Mouse (Mus musculus): ENCODE results near the gene Fads2. TPM values are rescaled to one million over a fixed set of nuclear protein-coding genes. Genes with fewer than 3 reads are reported as not detected.

Gene Fads2
- total RNA-seq, 1 experiment = 41.5 TPM

- no peak overlapping the region for H3K9ac ChIP-seq (ENCODE audit: insufficient read depth, low read depth, low read length, poor library complexity, severe bottlenecking)
- no peak overlapping the region for H3K4me3 ChIP-seq (ENCODE audit: insufficient read depth in 1 of 2, low read depth in 1 of 2, low read length in 2 of 2, poor library complexity in 1 of 2, severe bottlenecking in 1 of 2)
- H3K27ac ChIP-seq (ENCODE audit: insufficient read depth, low read depth, low read length, poor library complexity, severe bottlenecking) = no peak overlapping the region
- DNase-seq (ENCODE audit: low read depth, low spot score) = no peak
- H3K36me3 ChIP-seq (ENCODE audit: control insufficient read depth, insufficient read depth, low read length, poor library complexity, severe bottlenecking) = no peaks in the 10 kb centered on the region
- in situ Hi-C loops (cut with MboI; ENCODE audit: low sequenced_read_pairs in 2 of 2, unreplicated experiment in 2 of 2) = loop anchor here in 1 of 2 experiments (5.0 kb wide), 1 partner anchor 35 kb away; the partner anchor contains the start of genes Best1 and Rab3il1
- TF ChIP-seq ZC3H11A (IDR thresholded peaks at IDR 0.05; ENCODE audit: borderline replicate concordance, low read depth, low read length) = no peak
- TF ChIP-seq MAFK (IDR thresholded peaks at IDR 0.05; ENCODE audit: insufficient read depth, low read depth, low read length) = no peak
- TF ChIP-seq HCFC1 (IDR thresholded peaks at IDR 0.05; ENCODE audit: borderline replicate concordance, insufficient read depth, low read length) = no peak
- TF ChIP-seq CHD2 (IDR thresholded peaks at IDR 0.05; ENCODE audit: low read depth, low read length) = no peak
- no peak for TF ChIP-seq ZNF384 (IDR thresholded peaks at IDR 0.05; ENCODE audit: low read depth, low read length)
- no peaks in the 10 kb centered on the region; a peak in 1 of 4 replicates for H3K4me1 ChIP-seq (ENCODE audit: control insufficient read depth in 2 of 2, insufficient read depth in 2 of 2, low read length in 2 of 2, poor library complexity in 1 of 2)
- H3K9me3 ChIP-seq (ENCODE audit: control insufficient read depth, insufficient read depth, low read depth, low read length) = no peaks in the 10 kb centered on the region
Observed at GRCm38 (mm10) chr19:10037534-10037933, 64.0 kb downstream of the Fads2 start.

- no peaks in the 10 kb centered on the region for H3K4me1 ChIP-seq (ENCODE audit: control insufficient read depth in 2 of 2, insufficient read depth in 2 of 2, low read length in 2 of 2, poor library complexity in 1 of 2)
- H3K27ac ChIP-seq (ENCODE audit: insufficient read depth, low read depth, low read length, poor library complexity, severe bottlenecking) = no peak overlapping the region
- H3K4me3 ChIP-seq (ENCODE audit: insufficient read depth in 1 of 2, low read depth in 1 of 2, low read length in 2 of 2, poor library complexity in 1 of 2, severe bottlenecking in 1 of 2) = no peak overlapping the region
- no peak overlapping the region for H3K9ac ChIP-seq (ENCODE audit: insufficient read depth, low read depth, low read length, poor library complexity, severe bottlenecking)
- no peaks in the 10 kb centered on the region for H3K36me3 ChIP-seq (ENCODE audit: control insufficient read depth, insufficient read depth, low read length, poor library complexity, severe bottlenecking)
- in situ Hi-C loops (cut with MboI; ENCODE audit: low sequenced_read_pairs in 2 of 2, unreplicated experiment in 2 of 2) = loop anchor here in 1 of 2 experiments (5.0 kb wide), 2 partner anchors 33 to 113 kb away; partner anchors contain the start of genes Best1 and Rab3il1
- peak; percentile 89; the same call in 1 of the 2 replicates for TF ChIP-seq ZC3H11A (IDR thresholded peaks at IDR 0.05; ENCODE audit: borderline replicate concordance, low read depth, low read length)
- no peak for TF ChIP-seq MAFK (IDR thresholded peaks at IDR 0.05; ENCODE audit: insufficient read depth, low read depth, low read length)
- H3K9me3 ChIP-seq (ENCODE audit: control insufficient read depth, insufficient read depth, low read depth, low read length) = no peaks in the 10 kb centered on the region
- peak; percentile 77 for DNase-seq (ENCODE audit: low read depth, low spot score)
Observed at GRCm38 (mm10) chr19:10034785-10035447, 66.6 kb downstream of the Fads2 start.

DNA sequence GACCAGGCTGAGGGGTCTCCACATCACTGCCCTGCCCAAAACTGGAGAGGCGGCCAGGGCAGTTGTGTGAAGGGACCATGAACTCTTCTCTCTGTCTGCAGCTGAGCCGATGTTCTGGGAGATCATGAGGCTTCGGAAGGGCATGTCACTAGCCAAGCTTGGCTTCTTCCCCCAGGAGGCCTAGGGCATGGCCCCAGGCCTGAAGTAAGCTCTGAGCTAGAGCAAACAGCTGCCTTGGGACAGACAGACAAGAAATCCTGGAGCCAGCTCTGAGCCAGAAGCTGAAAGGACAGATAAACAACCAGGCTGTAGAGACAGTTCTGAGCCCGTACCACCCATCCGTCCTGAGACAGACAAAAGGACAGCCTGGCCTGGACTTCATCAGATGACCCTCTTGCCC lies 67.2 kb downstream of the Fads2 start:
- in situ Hi-C loops (cut with MboI; ENCODE audit: low sequenced_read_pairs in 2 of 2, unreplicated experiment in 2 of 2) = loop anchor here in 1 of 2 experiments (5.0 kb wide), 1 partner anchor 112 kb away; no protein-coding TSS in a partner anchor
- Histone ChIP-seq H3K4me1 (ENCODE audit: control insufficient read depth in 2 of 2, insufficient read depth in 2 of 2, low read length in 2 of 2, poor library complexity in 1 of 2) (no peaks in the 10 kb centered on the region), H3K9me3 (ENCODE audit: control insufficient read depth, insufficient read depth, low read depth, low read length) (no peaks in the 10 kb centered on the region), H3K27ac (ENCODE audit: insufficient read depth, low read depth, low read length, poor library complexity, severe bottlenecking) (no peak overlapping the region), H3K36me3 (ENCODE audit: control insufficient read depth, insufficient read depth, low read length, poor library complexity, severe bottlenecking) (no peaks in the 10 kb centered on the region), H3K9ac (ENCODE audit: insufficient read depth, low read depth, low read length, poor library complexity, severe bottlenecking) (no peak overlapping the region), H3K4me3 (ENCODE audit: insufficient read depth in 1 of 2, low read depth in 1 of 2, low read length in 2 of 2, poor library complexity in 1 of 2, severe bottlenecking in 1 of 2) (no peak overlapping the region)
- TF ChIP-seq HCFC1 (IDR thresholded peaks at IDR 0.05; ENCODE audit: borderline replicate concordance, insufficient read depth, low read length) = no peak
- TF ChIP-seq ZNF384 (IDR thresholded peaks at IDR 0.05; ENCODE audit: low read depth, low read length) = no peak
- no peak for TF ChIP-seq CHD2 (IDR thresholded peaks at IDR 0.05; ENCODE audit: low read depth, low read length)
- no peak for TF ChIP-seq ZC3H11A (IDR thresholded peaks at IDR 0.05; ENCODE audit: borderline replicate concordance, low read depth, low read length)
- no peak for TF ChIP-seq MAFK (IDR thresholded peaks at IDR 0.05; ENCODE audit: insufficient read depth, low read depth, low read length)
- no peak for DNase-seq (ENCODE audit: low read depth, low spot score)

DNA sequence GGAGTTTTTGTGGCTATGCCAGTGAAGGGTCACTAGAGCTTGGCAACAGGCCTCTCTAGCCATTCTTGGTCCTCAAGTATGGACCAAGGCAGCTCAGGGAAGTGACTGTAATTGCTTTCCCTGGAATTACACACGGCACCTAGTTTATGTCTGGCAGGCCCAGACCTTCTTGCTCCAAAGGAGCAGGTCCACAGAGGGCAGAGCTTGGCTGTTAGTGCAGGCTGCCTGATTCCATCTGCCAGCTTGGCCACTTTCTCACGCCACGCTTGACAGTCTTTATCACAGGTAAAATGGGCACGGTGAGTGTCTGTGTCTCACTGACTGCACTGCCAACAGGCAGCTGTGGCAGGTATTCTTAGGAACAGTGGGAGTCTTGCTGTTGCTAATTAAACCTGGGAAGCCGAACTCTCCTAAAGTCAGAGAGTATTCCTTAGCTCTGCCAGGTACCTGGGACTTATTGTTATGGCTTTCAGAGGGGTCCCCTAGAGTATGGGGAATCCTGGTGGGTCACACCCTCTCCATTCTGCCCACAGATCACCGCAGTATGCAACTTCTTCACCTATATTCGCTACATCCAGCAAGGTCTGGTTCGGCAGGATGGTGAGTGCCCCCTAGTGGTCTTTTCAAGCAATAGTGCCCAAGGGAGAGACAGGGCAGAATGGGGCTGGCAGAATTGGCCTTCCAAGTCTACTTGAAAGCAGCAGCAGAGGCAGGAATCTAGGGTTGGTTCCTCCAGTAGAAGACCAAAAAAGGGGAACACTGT lies 68.2 kb downstream of the Fads2 start:
- no peaks in the 10 kb centered on the region for H3K4me1 ChIP-seq (ENCODE audit: control insufficient read depth in 2 of 2, insufficient read depth in 2 of 2, low read length in 2 of 2, poor library complexity in 1 of 2)
- TF ChIP-seq ZC3H11A (IDR thresholded peaks at IDR 0.05; ENCODE audit: borderline replicate concordance, low read depth, low read length) (peak; percentile 10; the same call in 1 of the 2 replicates), ZNF384 (IDR thresholded peaks at IDR 0.05; ENCODE audit: low read depth, low read length) (no peak)
- H3K9ac ChIP-seq (ENCODE audit: insufficient read depth, low read depth, low read length, poor library complexity, severe bottlenecking) = no peak overlapping the region
- H3K27ac ChIP-seq (ENCODE audit: insufficient read depth, low read depth, low read length, poor library complexity, severe bottlenecking) = no peak overlapping the region
- no peak for DNase-seq (ENCODE audit: low read depth, low spot score)
- in situ Hi-C loops (cut with MboI; ENCODE audit: low sequenced_read_pairs in 2 of 2, unreplicated experiment in 2 of 2) = loop anchor here in 1 of 2 experiments (5.0 kb wide), 1 partner anchor 111 kb away; no protein-coding TSS in a partner anchor
- H3K36me3 ChIP-seq (ENCODE audit: control insufficient read depth, insufficient read depth, low read length, poor library complexity, severe bottlenecking) = no peaks in the 10 kb centered on the region
- no peaks in the 10 kb centered on the region for H3K9me3 ChIP-seq (ENCODE audit: control insufficient read depth, insufficient read depth, low read depth, low read length)
- no peak overlapping the region for H3K4me3 ChIP-seq (ENCODE audit: insufficient read depth in 1 of 2, low read depth in 1 of 2, low read length in 2 of 2, poor library complexity in 1 of 2, severe bottlenecking in 1 of 2)
